Mouse (Mus musculus): ENCODE results near the gene Ptgr2.
A peak's percentile ranks its signal among the peaks of the same experiment; 100 is the strongest.
"Not testable (repeated sequence)": the region's sequence is repeated elsewhere in the genome, so short reads cannot be mapped to it uniquely, and the experiment has no call there.

Ptgr2 gene

GRCm38 (mm10) chr12:84284885-84285592 lies at the start of gene Ptgr2:
TSS of gene Ptgr2 (plus strand) at chr12:84285232.
- DNase-seq, result peak; percentile 95

- DNase-seq, result no peak
Observed at GRCm38 (mm10) chr12:84235577-84235976, 49.5 kb upstream of the Ptgr2 start.

GRCm38 (mm10) chr12:84235981-84236752 lies 48.9 kb upstream of the Ptgr2 start:
- DNase-seq, result no peak

GRCm38 (mm10) chr12:84237036-84237435 lies 48.0 kb upstream of the Ptgr2 start:
- not testable (repeated sequence) for DNase-seq

GRCm38 (mm10) chr12:84243076-84243770 lies 41.8 kb upstream of the Ptgr2 start:
- DNase-seq, result no peak

GRCm38 (mm10) chr12:84245683-84246082 lies 39.3 kb upstream of the Ptgr2 start:
- DNase-seq, result no peak

- DNase-seq, result peak; percentile 79
Observed at GRCm38 (mm10) chr12:84249217-84249616, 35.8 kb upstream of the Ptgr2 start.

GRCm38 (mm10) chr12:84252811-84253210 lies 32.2 kb upstream of the Ptgr2 start:
- DNase-seq, result no peak

- DNase-seq, result no peak
Observed at GRCm38 (mm10) chr12:84254886-84255285, 30.1 kb upstream of the Ptgr2 start.

- no peak for DNase-seq
Observed at GRCm38 (mm10) chr12:84260363-84260762, 24.7 kb upstream of the Ptgr2 start.

- DNase-seq, result no peak
Observed at GRCm38 (mm10) chr12:84267264-84267663, 17.8 kb upstream of the Ptgr2 start.

- DNase-seq, result no peak
Observed at GRCm38 (mm10) chr12:84273366-84273765, 11.7 kb upstream of the Ptgr2 start.

- DNase-seq, result no peak
Observed at GRCm38 (mm10) chr12:84275288-84275687, 9.7 kb upstream of the Ptgr2 start.

- no peak for DNase-seq
Observed at GRCm38 (mm10) chr12:84276288-84276687, 8.7 kb upstream of the Ptgr2 start.

GRCm38 (mm10) chr12:84276799-84277198 lies 8.2 kb upstream of the Ptgr2 start:
- no peak for DNase-seq

GRCm38 (mm10) chr12:84277832-84278231 lies 7.2 kb upstream of the Ptgr2 start:
- DNase-seq, result no peak

- DNase-seq, result peak; percentile 15
Observed at GRCm38 (mm10) chr12:84278901-84279300, 6.1 kb upstream of the Ptgr2 start.

GRCm38 (mm10) chr12:84284391-84284790 lies 641 bp upstream of the Ptgr2 start:
- no peak for DNase-seq

- no peak for DNase-seq
Observed at GRCm38 (mm10) chr12:84285593-84285968, 549 bp downstream of the Ptgr2 start.

- peak; percentile 69 for DNase-seq
Observed at GRCm38 (mm10) chr12:84288461-84288860, 3.4 kb downstream of the Ptgr2 start.

- no peak for DNase-seq
Observed at GRCm38 (mm10) chr12:84297851-84298250, 12.8 kb downstream of the Ptgr2 start.

- no peak for DNase-seq
Observed at GRCm38 (mm10) chr12:84299265-84299664, 14.2 kb downstream of the Ptgr2 start.

GRCm38 (mm10) chr12:84304101-84304500 lies 19.1 kb downstream of the Ptgr2 start:
- no peak for DNase-seq

- DNase-seq, result no peak
Observed at GRCm38 (mm10) chr12:84304554-84304953, 19.5 kb downstream of the Ptgr2 start.

All from kidney, postnatal 10 days (tissue).